Mouse (Mus musculus) ES-Bruce4 (cell line): ENCODE measurements at regions not wholly inside any gene's neighbourhood (a gene's known extent, or its start where the extent isn't known, plus 50 kb on each side); places are given as distances from the start of the nearest gene placed in this dataset.

Experiments used
- H3K27ac ChIP-seq: 2 replicates; pipeline ENCODE4 v1.5.1; 2012; ENCODE audit warnings: low read length, inconsistent platforms; ENCODE audit not compliant: insufficient read depth
- H3K27me3 ChIP-seq: 2 replicates; pipeline ENCODE4 v1.6.1; 2012; ENCODE audit warnings: mild to moderate bottlenecking, low read length, inconsistent platforms; ENCODE audit not compliant: control insufficient read depth, poor library complexity, insufficient read depth, severe bottlenecking
- H3K36me3 ChIP-seq: 2 replicates; pipeline ENCODE4 v1.6.1; 2012; ENCODE audit warnings: inconsistent platforms, mild to moderate bottlenecking, low read length, moderate library complexity; ENCODE audit not compliant: control insufficient read depth, poor library complexity, insufficient read depth, severe bottlenecking
- H3K4me1 ChIP-seq: one replicate; pipeline ENCODE4 v1.8.1; 2011; ENCODE audit warnings: low read length; ENCODE audit not compliant: control insufficient read depth, insufficient read depth
- H3K4me3 ChIP-seq: 2 replicates; pipeline ENCODE4 v1.5.1; 2011; ENCODE audit warnings: low read depth, mild to moderate bottlenecking, low read length
- H3K9ac ChIP-seq: 2 replicates; pipeline ENCODE4 v1.6.1; 2012; ENCODE audit warnings: low read depth, mild to moderate bottlenecking, inconsistent platforms; ENCODE audit not compliant: poor library complexity, severe bottlenecking
- H3K9me3 ChIP-seq: replicated peaks from 2 replicates; pipeline ENCODE4 v1.6.1; 2012; ENCODE audit warnings: mild to moderate bottlenecking, low read length, inconsistent platforms; ENCODE audit not compliant: control insufficient read depth, poor library complexity, insufficient read depth, severe bottlenecking
- CTCF ChIP-seq: IDR thresholded peaks from one replicate; pipeline ENCODE4 v1.8.1; 2011; ENCODE audit warnings: low read depth, low read length
- EP300 ChIP-seq: IDR thresholded peaks from 2 replicates; pipeline ENCODE4 v1.6.1; 2011; ENCODE audit warnings: low read depth, low read length; ENCODE audit not compliant: insufficient read depth
- POLR2A ChIP-seq: IDR thresholded peaks from one replicate; pipeline ENCODE4 v1.8.1; 2011; ENCODE audit warnings: low read length; ENCODE audit not compliant: insufficient read depth

GRCm38 (mm10) chr12:47466740-47467139 is 648.0 kb upstream of the Nova1 start:
- H3K4me3 ChIP-seq = no peak overlapping the region
- H3K27me3 ChIP-seq = no peaks in the 10 kb centered on the region
- H3K36me3 ChIP-seq = no peaks in the 10 kb centered on the region
- TF ChIP-seq POLR2A (no peak), EP300 (no peak), CTCF (no peak)
- no peak overlapping the region for H3K27ac ChIP-seq
- no peaks in the 10 kb centered on the region for H3K4me1 ChIP-seq
- H3K9me3 ChIP-seq = no peaks in the 10 kb centered on the region
- no peak overlapping the region for H3K9ac ChIP-seq

GRCm38 (mm10) chr12:47465924-47466323 is 647.2 kb upstream of the Nova1 start:
- no peak overlapping the region for H3K9ac ChIP-seq
- H3K27me3 ChIP-seq = no peaks in the 10 kb centered on the region
- TF ChIP-seq CTCF (no peak), EP300 (no peak), POLR2A (no peak)
- H3K27ac ChIP-seq = no peak overlapping the region
- no peaks in the 10 kb centered on the region for H3K9me3 ChIP-seq
- H3K36me3 ChIP-seq = no peaks in the 10 kb centered on the region
- H3K4me1 ChIP-seq = no peaks in the 10 kb centered on the region
- no peak overlapping the region for H3K4me3 ChIP-seq

GRCm38 (mm10) chr12:47431669-47432068 is 612.9 kb upstream of the Nova1 start:
- TF ChIP-seq POLR2A (no peak), CTCF (no peak), EP300 (no peak)
- Histone ChIP-seq H3K4me3 (no peak overlapping the region), H3K4me1 (no peaks in the 10 kb centered on the region)

GRCm38 (mm10) chr12:47412251-47412650 is 593.5 kb upstream of the Nova1 start:
- Histone ChIP-seq H3K4me3 (no peak overlapping the region), H3K9ac (no peak overlapping the region), H3K9me3 (no peaks in the 10 kb centered on the region), H3K36me3 (no peaks in the 10 kb centered on the region), H3K27ac (no peak overlapping the region), H3K4me1 (no peaks in the 10 kb centered on the region), H3K27me3 (no peaks in the 10 kb centered on the region)
- TF ChIP-seq CTCF (no peak), POLR2A (no peak), EP300 (no peak)

More at GRCm38 (mm10) chr12:47431669-47432068, 612.9 kb upstream of the Nova1 start:
- no peak overlapping the region for H3K9ac ChIP-seq
- H3K9me3 ChIP-seq = no peaks in the 10 kb centered on the region
- no peaks in the 10 kb centered on the region for H3K36me3 ChIP-seq
- no peak overlapping the region for H3K27ac ChIP-seq
- H3K27me3 ChIP-seq = no peaks in the 10 kb centered on the region

- Histone ChIP-seq H3K9ac (no peak overlapping the region), H3K4me3 (no peak overlapping the region), H3K9me3 (no peaks in the 10 kb centered on the region), H3K36me3 (no peaks in the 10 kb centered on the region), H3K27ac (no peak overlapping the region), H3K4me1 (no peaks in the 10 kb centered on the region), H3K27me3 (no peaks in the 10 kb centered on the region)
- no peak for TF ChIP-seq CTCF
- no peak for TF ChIP-seq POLR2A
- TF ChIP-seq EP300 = no peak
Measured at GRCm38 (mm10) chr12:47406563-47406962, 587.8 kb upstream of the Nova1 start.

GRCm38 (mm10) chr12:47406131-47406530 is 587.4 kb upstream of the Nova1 start:
- no peaks in the 10 kb centered on the region for H3K27me3 ChIP-seq
- no peaks in the 10 kb centered on the region for H3K9me3 ChIP-seq
- H3K4me1 ChIP-seq = no peaks in the 10 kb centered on the region
- no peak overlapping the region for H3K27ac ChIP-seq
- TF ChIP-seq EP300 (no peak), CTCF (no peak), POLR2A (no peak)
- no peak overlapping the region for H3K4me3 ChIP-seq
- no peaks in the 10 kb centered on the region for H3K36me3 ChIP-seq
- no peak overlapping the region for H3K9ac ChIP-seq

GRCm38 (mm10) chr12:47383225-47383624 is 564.5 kb upstream of the Nova1 start:
- H3K27ac ChIP-seq = no peak overlapping the region
- no peaks in the 10 kb centered on the region for H3K36me3 ChIP-seq
- H3K27me3 ChIP-seq = no peaks in the 10 kb centered on the region
- H3K9ac ChIP-seq = no peak overlapping the region
- H3K4me1 ChIP-seq = no peaks in the 10 kb centered on the region
- TF ChIP-seq EP300 (no peak), POLR2A (no peak), CTCF (no peak)
- H3K4me3 ChIP-seq = no peak overlapping the region
- 0 out of 2 replicates have a peak, but pooled peaks cover 2% of the 10 kb centered on the region for H3K9me3 ChIP-seq
